Mouse (Mus musculus) embryonic fibroblast, embryonic 13.5 days (primary cell): ENCODE measurements around the gene Lclat1.

ENCODE experiments used
- CTCF ChIP-seq: IDR thresholded peaks from 2 replicates; pipeline ENCODE4 v1.5.1; 2011; ENCODE audit warnings: mild to moderate bottlenecking, control low read depth, low read length, moderate library complexity, borderline replicate concordance; ENCODE audit not compliant: insufficient read depth
- POLR2A ChIP-seq: IDR thresholded peaks from 2 replicates; pipeline ENCODE4 v1.6.1; 2011; ENCODE audit warnings: low read depth, mild to moderate bottlenecking, control low read depth, low read length, moderate library complexity

GRCm38 (mm10) chr17:73175720-73176119 is 67.9 kb downstream of the Lclat1 start:
- TF ChIP-seq CTCF = no peak
- TF ChIP-seq POLR2A = no peak
